Mouse (Mus musculus): ENCODE measurements around the gene Shisa4. TPM values are rescaled to one million over a fixed set of nuclear protein-coding genes. Genes with fewer than 3 reads are reported as not detected.

Gene Shisa4
- total RNA-seq, 1 experiment, result 15.7 TPM

DNA sequence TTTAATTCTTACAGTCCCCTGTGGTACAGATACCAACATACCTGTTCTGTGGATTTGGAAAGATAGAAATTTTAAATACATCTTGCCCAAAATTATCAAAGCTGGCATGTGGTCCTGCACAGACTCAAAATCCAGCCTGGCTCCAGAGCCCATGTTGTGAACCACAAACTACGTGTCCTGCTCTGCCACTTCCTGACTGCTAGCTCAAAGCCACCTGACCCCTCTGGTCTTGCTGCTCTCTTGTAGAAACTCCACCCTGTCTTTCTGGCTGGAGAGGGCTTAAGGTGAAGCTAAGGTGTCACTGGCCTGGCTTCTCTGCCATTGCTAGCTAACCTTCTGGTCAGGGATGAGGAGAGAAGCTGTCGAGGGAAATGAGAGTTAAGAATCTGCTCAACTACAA, 4.0 kb upstream of the Shisa4 start:
- H3K4me1 ChIP-seq (ENCODE audit: control insufficient read depth in 2 of 2, insufficient read depth in 2 of 2, low read length in 2 of 2, poor library complexity in 1 of 2), result peaks cover 0 to 8% of the 10 kb centered on the region in 2 experiments; a peak in 2 of 4 replicates
- H3K4me3 ChIP-seq (ENCODE audit: insufficient read depth in 1 of 2, low read depth in 1 of 2, low read length in 2 of 2, poor library complexity in 1 of 2, severe bottlenecking in 1 of 2), result no peak overlapping the region
- TF ChIP-seq ZC3H11A (IDR thresholded peaks at IDR 0.05; ENCODE audit: borderline replicate concordance, low read depth, low read length) (no peak), CHD2 (IDR thresholded peaks at IDR 0.05; ENCODE audit: low read depth, low read length) (no peak), MAFK (IDR thresholded peaks at IDR 0.05; ENCODE audit: insufficient read depth, low read depth, low read length) (no peak), ZNF384 (IDR thresholded peaks at IDR 0.05; ENCODE audit: low read depth, low read length) (no peak), HCFC1 (IDR thresholded peaks at IDR 0.05; ENCODE audit: borderline replicate concordance, insufficient read depth, low read length) (no peak)
- no peak for DNase-seq (ENCODE audit: low read depth, low spot score)
- H3K9me3 ChIP-seq (ENCODE audit: control insufficient read depth, insufficient read depth, low read depth, low read length), result no peaks in the 10 kb centered on the region
- H3K9ac ChIP-seq (ENCODE audit: insufficient read depth, low read depth, low read length, poor library complexity, severe bottlenecking), result no peak overlapping the region
- no peaks in the 10 kb centered on the region; the same call in 1 of the 2 replicates for H3K36me3 ChIP-seq (ENCODE audit: control insufficient read depth, insufficient read depth, low read length, poor library complexity, severe bottlenecking)
- no peak overlapping the region for H3K27ac ChIP-seq (ENCODE audit: insufficient read depth, low read depth, low read length, poor library complexity, severe bottlenecking)
- in situ Hi-C loops (cut with MboI; ENCODE audit: low sequenced_read_pairs in 2 of 2, unreplicated experiment in 2 of 2), result loop anchor here in 1 of 2 experiments (5.0 kb wide), 1 partner anchor 207 kb away; no protein-coding TSS in a partner anchor

DNA sequence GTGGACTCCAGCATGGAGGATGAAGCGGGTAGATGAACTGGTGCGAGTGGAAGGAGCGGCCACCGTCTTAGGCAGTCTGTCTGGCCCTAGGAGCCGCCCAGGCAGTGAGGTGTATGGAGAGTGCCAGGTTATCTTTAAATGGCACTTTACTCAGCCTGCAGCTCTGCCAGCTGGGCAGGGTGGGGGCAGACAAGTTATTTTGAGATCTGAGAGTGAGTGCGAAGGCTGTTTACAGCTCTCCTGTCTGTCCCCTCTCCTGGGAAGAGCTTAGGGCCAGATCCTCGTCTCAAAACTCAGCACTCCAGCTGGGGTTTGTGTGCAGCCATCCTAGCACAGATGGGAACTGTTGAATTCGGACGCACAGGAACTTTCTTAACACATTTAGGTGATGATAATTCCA, 3.5 kb upstream of the Shisa4 start:
- no peaks in the 10 kb centered on the region for H3K9me3 ChIP-seq (ENCODE audit: control insufficient read depth, insufficient read depth, low read depth, low read length)
- no peak for DNase-seq (ENCODE audit: low read depth, low spot score)
- no peaks in the 10 kb centered on the region; the same call in 1 of the 2 replicates for H3K36me3 ChIP-seq (ENCODE audit: control insufficient read depth, insufficient read depth, low read length, poor library complexity, severe bottlenecking)
- no peak for TF ChIP-seq ZNF384 (IDR thresholded peaks at IDR 0.05; ENCODE audit: low read depth, low read length)
- TF ChIP-seq HCFC1 (IDR thresholded peaks at IDR 0.05; ENCODE audit: borderline replicate concordance, insufficient read depth, low read length), result no peak
- TF ChIP-seq CHD2 (IDR thresholded peaks at IDR 0.05; ENCODE audit: low read depth, low read length), result no peak
- no peak for TF ChIP-seq MAFK (IDR thresholded peaks at IDR 0.05; ENCODE audit: insufficient read depth, low read depth, low read length)
- no peak overlapping the region for H3K27ac ChIP-seq (ENCODE audit: insufficient read depth, low read depth, low read length, poor library complexity, severe bottlenecking)
- H3K4me1 ChIP-seq (ENCODE audit: control insufficient read depth in 2 of 2, insufficient read depth in 2 of 2, low read length in 2 of 2, poor library complexity in 1 of 2), result peaks cover 0 to 8% of the 10 kb centered on the region in 2 experiments; a peak in 2 of 4 replicates
- no peak overlapping the region for H3K4me3 ChIP-seq (ENCODE audit: insufficient read depth in 1 of 2, low read depth in 1 of 2, low read length in 2 of 2, poor library complexity in 1 of 2, severe bottlenecking in 1 of 2)
- H3K9ac ChIP-seq (ENCODE audit: insufficient read depth, low read depth, low read length, poor library complexity, severe bottlenecking), result no peak overlapping the region
- in situ Hi-C loops (cut with MboI; ENCODE audit: low sequenced_read_pairs in 2 of 2, unreplicated experiment in 2 of 2), result loop anchor here in 1 of 2 experiments (5.0 kb wide), 1 partner anchor 206 kb away; no protein-coding TSS in a partner anchor

DNA sequence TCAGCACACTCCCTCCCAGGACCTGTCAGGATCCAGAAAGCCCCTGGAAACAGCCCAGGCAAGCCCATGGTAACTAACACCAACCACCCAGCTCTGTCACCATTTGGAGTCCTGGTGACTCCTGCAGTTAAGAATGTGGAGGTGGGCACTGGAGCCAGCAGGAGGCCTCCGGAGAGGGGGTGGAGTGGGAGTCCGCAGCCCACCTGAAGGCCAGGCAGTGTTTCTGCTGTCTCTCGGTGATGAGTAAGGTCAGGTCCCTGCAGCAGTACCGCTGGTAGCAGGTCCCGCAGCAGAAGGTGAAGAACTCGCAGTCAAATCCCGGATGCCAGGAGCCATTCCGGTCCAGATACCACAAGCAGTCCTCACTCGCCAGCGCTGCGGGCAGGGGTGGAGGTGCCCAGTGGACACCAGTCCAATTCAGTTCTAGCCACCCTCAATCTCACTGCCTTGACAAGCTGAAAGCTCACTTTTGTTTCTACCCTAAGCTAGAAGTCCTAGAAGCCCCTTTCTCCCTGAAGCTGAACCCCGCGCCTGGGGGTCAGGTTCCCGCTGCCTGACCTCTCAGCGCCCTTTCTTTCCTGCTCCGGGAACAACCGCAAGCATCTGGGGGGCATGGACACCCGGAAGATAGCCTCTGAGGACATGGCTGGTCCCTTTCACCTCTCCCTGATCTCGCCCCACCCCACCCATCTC, 716 bp downstream of the Shisa4 start:
- no peaks in the 10 kb centered on the region for H3K36me3 ChIP-seq (ENCODE audit: control insufficient read depth, insufficient read depth, low read length, poor library complexity, severe bottlenecking)
- H3K9me3 ChIP-seq (ENCODE audit: control insufficient read depth, insufficient read depth, low read depth, low read length), result no peaks in the 10 kb centered on the region
- peak overlapping the region; percentile 61 for H3K9ac ChIP-seq (ENCODE audit: insufficient read depth, low read depth, low read length, poor library complexity, severe bottlenecking)
- H3K4me3 ChIP-seq (ENCODE audit: insufficient read depth in 1 of 2, low read depth in 1 of 2, low read length in 2 of 2, poor library complexity in 1 of 2, severe bottlenecking in 1 of 2), result peak overlapping the region; percentile 66 to 68
- H3K27ac ChIP-seq (ENCODE audit: insufficient read depth, low read depth, low read length, poor library complexity, severe bottlenecking), result no peak overlapping the region
- in situ Hi-C loops (cut with MboI; ENCODE audit: low sequenced_read_pairs in 2 of 2, unreplicated experiment in 2 of 2), result loop anchor here in 1 of 2 experiments (25.0 kb wide), 1 partner anchor 212 kb away; the partner anchor contains the start of gene Gpr37l1
- no peak for DNase-seq (ENCODE audit: low read depth, low spot score)
- no peak for TF ChIP-seq ZNF384 (IDR thresholded peaks at IDR 0.05; ENCODE audit: low read depth, low read length)
- no peak for TF ChIP-seq ZC3H11A (IDR thresholded peaks at IDR 0.05; ENCODE audit: borderline replicate concordance, low read depth, low read length)
- TF ChIP-seq HCFC1 (IDR thresholded peaks at IDR 0.05; ENCODE audit: borderline replicate concordance, insufficient read depth, low read length), result no peak
- peaks cover 1 to 14% of the 10 kb centered on the region in 2 experiments; a peak in 3 of 4 replicates for H3K4me1 ChIP-seq (ENCODE audit: control insufficient read depth in 2 of 2, insufficient read depth in 2 of 2, low read length in 2 of 2, poor library complexity in 1 of 2)

DNA sequence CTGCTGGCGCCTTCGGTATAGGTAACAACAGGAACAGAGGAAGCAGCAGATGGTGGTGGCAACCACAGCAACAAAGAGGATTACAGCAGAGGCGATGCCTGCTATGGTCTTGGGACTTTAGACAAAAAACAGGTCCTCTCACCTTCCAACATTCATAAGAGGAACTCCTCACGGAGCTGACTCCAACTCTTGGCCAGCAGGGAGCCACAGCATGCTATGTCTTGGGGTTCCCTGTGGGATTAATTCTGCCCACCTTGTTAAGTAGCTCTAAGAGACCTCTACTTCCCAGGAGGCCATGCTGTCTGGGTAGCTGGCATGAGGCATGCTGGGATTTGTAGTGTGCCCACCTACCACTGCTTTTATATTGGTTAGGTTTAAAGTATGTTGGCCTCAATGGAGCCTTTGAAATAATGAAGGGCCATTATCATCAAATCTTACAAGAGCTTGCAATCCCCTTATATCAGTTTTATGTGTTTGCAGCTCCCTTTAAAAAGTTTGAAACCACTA, 1.8 kb downstream of the Shisa4 start:
- Histone ChIP-seq H3K4me3 (ENCODE audit: insufficient read depth in 1 of 2, low read depth in 1 of 2, low read length in 2 of 2, poor library complexity in 1 of 2, severe bottlenecking in 1 of 2) (no peak overlapping the region), H3K9ac (ENCODE audit: insufficient read depth, low read depth, low read length, poor library complexity, severe bottlenecking) (no peak overlapping the region), H3K27ac (ENCODE audit: insufficient read depth, low read depth, low read length, poor library complexity, severe bottlenecking) (no peak overlapping the region), H3K9me3 (ENCODE audit: control insufficient read depth, insufficient read depth, low read depth, low read length) (no peaks in the 10 kb centered on the region), H3K36me3 (ENCODE audit: control insufficient read depth, insufficient read depth, low read length, poor library complexity, severe bottlenecking) (no peaks in the 10 kb centered on the region), H3K4me1 (ENCODE audit: control insufficient read depth in 2 of 2, insufficient read depth in 2 of 2, low read length in 2 of 2, poor library complexity in 1 of 2) (peaks cover 4 to 19% of the 10 kb centered on the region in 2 experiments; a peak in 3 of 4 replicates)
- in situ Hi-C loops (cut with MboI; ENCODE audit: low sequenced_read_pairs in 2 of 2, unreplicated experiment in 2 of 2), result loop anchor here in 1 of 2 experiments (25.0 kb wide), 1 partner anchor 211 kb away; the partner anchor contains the start of gene Gpr37l1
- TF ChIP-seq CHD2 (IDR thresholded peaks at IDR 0.05; ENCODE audit: low read depth, low read length), result no peak
- no peak for DNase-seq (ENCODE audit: low read depth, low spot score)

All from ES-E14 (cell line).